Mouse (Mus musculus): ENCODE measurements at regions not wholly inside any gene's neighbourhood (a gene's known extent, or its start where the extent isn't known, plus 50 kb on each side); places are given as distances from the start of the nearest gene placed in this dataset.
A peak's percentile ranks its signal among the peaks of the same experiment; 100 is the strongest.

GRCm38 (mm10) chr1:193988970-193989904, 619.1 kb upstream of the Camk1g start:
- Histone ChIP-seq H3K4me2 (replicated peaks) (peak overlapping the region; percentile 39), H3K9me3 (no peaks in the 10 kb centered on the region), H3K27me3 (no peaks in the 10 kb centered on the region), H3K4me1 (peaks cover 19% of the 10 kb centered on the region), H3K9ac (replicated peaks) (no peak overlapping the region), H3K27ac (replicated peaks) (peak overlapping the region; percentile 74), H3K4me3 (no peak overlapping the region), H3K36me3 (no peaks in the 10 kb centered on the region)
- WGBS, result 16% methylated on average over 17 of the region's 17 CpGs
- ATAC-seq (ENCODE audit: low FRiP score, low read depth), result peak; percentile 79

- Histone ChIP-seq H3K9ac (replicated peaks) (no peak overlapping the region), H3K9me3 (no peaks in the 10 kb centered on the region), H3K4me2 (replicated peaks) (no peak overlapping the region), H3K4me1 (no peaks in the 10 kb centered on the region), H3K27ac (replicated peaks) (no peak overlapping the region), H3K4me3 (no peak overlapping the region), H3K27me3 (no peaks in the 10 kb centered on the region), H3K36me3 (no peaks in the 10 kb centered on the region)
- 79% methylated on average over 4 of the region's 4 CpGs for WGBS
- ATAC-seq (ENCODE audit: low FRiP score, low read depth), result no peak
These were observed 610.5 kb upstream of the Camk1g start for GRCm38 (mm10) chr1:193980571-193980970.

GRCm38 (mm10) chr1:193971537-193971936, 601.4 kb upstream of the Camk1g start:
- Histone ChIP-seq H3K27ac (replicated peaks) (no peak overlapping the region), H3K9ac (replicated peaks) (no peak overlapping the region), H3K27me3 (no peaks in the 10 kb centered on the region), H3K9me3 (no peaks in the 10 kb centered on the region), H3K36me3 (no peaks in the 10 kb centered on the region), H3K4me1 (no peaks in the 10 kb centered on the region), H3K4me2 (replicated peaks) (no peak overlapping the region), H3K4me3 (no peak overlapping the region)
- WGBS, result 76% methylated on average over 1 of the region's 1 CpGs
- ATAC-seq (ENCODE audit: low FRiP score, low read depth), result no peak

GRCm38 (mm10) chr1:193969264-193969908, 599.3 kb upstream of the Camk1g start:
- H3K36me3 ChIP-seq, result no peaks in the 10 kb centered on the region
- no peaks in the 10 kb centered on the region for H3K9me3 ChIP-seq
- ATAC-seq (ENCODE audit: low FRiP score, low read depth), result no peak
- no peaks in the 10 kb centered on the region for H3K27me3 ChIP-seq
- H3K9ac ChIP-seq (replicated peaks), result no peak overlapping the region
- H3K4me3 ChIP-seq, result no peak overlapping the region
- 80% methylated on average over 4 of the region's 4 CpGs for WGBS
- no peaks in the 10 kb centered on the region for H3K4me1 ChIP-seq
- no peak overlapping the region for H3K27ac ChIP-seq (replicated peaks)
- no peak overlapping the region for H3K4me2 ChIP-seq (replicated peaks)

GRCm38 (mm10) chr1:193967957-193968926, 598.1 kb upstream of the Camk1g start:
- H3K4me3 ChIP-seq, result no peak overlapping the region
- no peak overlapping the region for H3K4me2 ChIP-seq (replicated peaks)
- peak; percentile 73 for ATAC-seq (ENCODE audit: low FRiP score, low read depth)
- WGBS, result 77% methylated on average over 4 of the region's 4 CpGs
- H3K9me3 ChIP-seq, result no peaks in the 10 kb centered on the region
- no peaks in the 10 kb centered on the region for H3K4me1 ChIP-seq
- H3K9ac ChIP-seq (replicated peaks), result no peak overlapping the region
- no peaks in the 10 kb centered on the region for H3K36me3 ChIP-seq
- no peak overlapping the region for H3K27ac ChIP-seq (replicated peaks)
- no peaks in the 10 kb centered on the region for H3K27me3 ChIP-seq

GRCm38 (mm10) chr1:193966652-193967555, 596.8 kb upstream of the Camk1g start:
- 64% methylated on average over 1 of the region's 1 CpGs for WGBS
- no peak for ATAC-seq (ENCODE audit: low FRiP score, low read depth)
- H3K36me3 ChIP-seq, result no peaks in the 10 kb centered on the region

GRCm38 (mm10) chr1:193965278-193965677, 595.2 kb upstream of the Camk1g start:
- no peak overlapping the region for H3K9ac ChIP-seq (replicated peaks)
- H3K27ac ChIP-seq (replicated peaks), result no peak overlapping the region
- 97% methylated on average over 1 of the region's 1 CpGs for WGBS
- no peaks in the 10 kb centered on the region for H3K27me3 ChIP-seq
- ATAC-seq (ENCODE audit: low FRiP score, low read depth), result no peak
- H3K4me2 ChIP-seq (replicated peaks), result no peak overlapping the region
- H3K9me3 ChIP-seq, result no peaks in the 10 kb centered on the region
- no peaks in the 10 kb centered on the region for H3K36me3 ChIP-seq
- H3K4me1 ChIP-seq, result no peaks in the 10 kb centered on the region
- no peak overlapping the region for H3K4me3 ChIP-seq

More at GRCm38 (mm10) chr1:193966652-193967555, 596.8 kb upstream of the Camk1g start:
- no peak overlapping the region for H3K4me3 ChIP-seq
- no peaks in the 10 kb centered on the region for H3K4me1 ChIP-seq
- no peak overlapping the region for H3K4me2 ChIP-seq (replicated peaks)
- no peaks in the 10 kb centered on the region for H3K27me3 ChIP-seq
- no peak overlapping the region for H3K9ac ChIP-seq (replicated peaks)
- H3K27ac ChIP-seq (replicated peaks), result no peak overlapping the region
- no peaks in the 10 kb centered on the region for H3K9me3 ChIP-seq

- H3K36me3 ChIP-seq, result no peaks in the 10 kb centered on the region
- H3K4me3 ChIP-seq, result no peak overlapping the region
- H3K4me1 ChIP-seq, result no peaks in the 10 kb centered on the region
- no peaks in the 10 kb centered on the region for H3K9me3 ChIP-seq
- no peaks in the 10 kb centered on the region for H3K27me3 ChIP-seq
- ATAC-seq (ENCODE audit: low FRiP score, low read depth), result no peak
- H3K4me2 ChIP-seq (replicated peaks), result no peak overlapping the region
- H3K9ac ChIP-seq (replicated peaks), result no peak overlapping the region
- no peak overlapping the region for H3K27ac ChIP-seq (replicated peaks)
These were observed 581.8 kb upstream of the Camk1g start for GRCm38 (mm10) chr1:193951936-193952335.

- H3K4me2 ChIP-seq (replicated peaks), result no peak overlapping the region
- no peak for ATAC-seq (ENCODE audit: low FRiP score, low read depth)
- H3K27ac ChIP-seq (replicated peaks), result no peak overlapping the region
- H3K36me3 ChIP-seq, result no peaks in the 10 kb centered on the region
- H3K4me3 ChIP-seq, result no peak overlapping the region
- no peaks in the 10 kb centered on the region for H3K27me3 ChIP-seq
- H3K9ac ChIP-seq (replicated peaks), result no peak overlapping the region
- no peaks in the 10 kb centered on the region for H3K9me3 ChIP-seq
- no peaks in the 10 kb centered on the region for H3K4me1 ChIP-seq
These were observed 579.7 kb upstream of the Camk1g start for GRCm38 (mm10) chr1:193949817-193950216.

GRCm38 (mm10) chr1:193946953-193947586, 577.0 kb upstream of the Camk1g start:
- H3K36me3 ChIP-seq, result no peaks in the 10 kb centered on the region
- WGBS, result 81% methylated on average over 6 of the region's 6 CpGs
- H3K27me3 ChIP-seq, result no peaks in the 10 kb centered on the region
- H3K9ac ChIP-seq (replicated peaks), result no peak overlapping the region
- no peaks in the 10 kb centered on the region for H3K9me3 ChIP-seq
- no peak overlapping the region for H3K27ac ChIP-seq (replicated peaks)
- no peaks in the 10 kb centered on the region for H3K4me1 ChIP-seq
- no peak overlapping the region for H3K4me3 ChIP-seq
- no peak overlapping the region for H3K4me2 ChIP-seq (replicated peaks)
- ATAC-seq (ENCODE audit: low FRiP score, low read depth), result no peak

GRCm38 (mm10) chr1:193935969-193936368, 565.9 kb upstream of the Camk1g start:
- H3K27me3 ChIP-seq, result no peaks in the 10 kb centered on the region
- 0 out of 2 replicates have a peak, but pooled peaks cover 3% of the 10 kb centered on the region for H3K4me1 ChIP-seq
- H3K27ac ChIP-seq (replicated peaks), result no peak overlapping the region
- no peaks in the 10 kb centered on the region for H3K9me3 ChIP-seq
- H3K9ac ChIP-seq (replicated peaks), result no peak overlapping the region
- H3K36me3 ChIP-seq, result no peaks in the 10 kb centered on the region
- H3K4me2 ChIP-seq (replicated peaks), result no peak overlapping the region
- ATAC-seq (ENCODE audit: low FRiP score, low read depth), result no peak
- H3K4me3 ChIP-seq, result no peak overlapping the region
- 92% methylated on average over 2 of the region's 2 CpGs for WGBS

Data from midbrain, embryonic 12.5 days (tissue).